Mouse (Mus musculus) limb, embryonic 11.5 days (tissue): Measurements from ENCODE around the gene Lrp5. TPM values are rescaled to one million over a fixed set of nuclear protein-coding genes. Genes with fewer than 3 reads are reported as not detected.

ENCODE experiments used
- ATAC-seq: fragments of 200-750 bp; cut with Nextera tagmentation; 2 replicates; pipeline ENCODE4 v1.8.0; 2017; ENCODE audit warnings: low read depth; ENCODE audit not compliant: insufficient number of reproducible peaks, low FRiP score, low TSS enrichment
- DNase-seq: peaks from one replicate; pipeline ENCODE4 v3.0.0-alpha.2; 2015; ENCODE audit warnings: low spot score
- H3K27ac ChIP-seq: fragments of 300-500 bp; sonication (generic); replicated peaks from 2 replicates; pipeline ENCODE4 v1.5.1; 2014; ENCODE audit warnings: low read depth, mild to moderate bottlenecking, low read length
- H3K27me3 ChIP-seq: fragments of 300-500 bp; sonication (generic); 2 replicates; pipeline ENCODE4 v1.6.1; 2014; ENCODE audit warnings: mild to moderate bottlenecking, low read length, mixed read lengths; ENCODE audit not compliant: control insufficient read depth, insufficient read depth
- H3K36me3 ChIP-seq: fragments of 300-500 bp; sonication (generic); 2 replicates; pipeline ENCODE4 v1.6.1; 2014; ENCODE audit warnings: mild to moderate bottlenecking, low read length, moderate library complexity, mixed read lengths; ENCODE audit not compliant: control insufficient read depth, insufficient read depth
- H3K4me1 ChIP-seq: fragments of 300-500 bp; sonication (generic); 2 replicates; pipeline ENCODE4 v1.6.1; 2014; ENCODE audit warnings: low read length, mixed read lengths; ENCODE audit not compliant: control insufficient read depth, insufficient read depth
- H3K4me2 ChIP-seq: fragments of 300-500 bp; sonication (generic); 2 replicates; pipeline ENCODE4 v1.6.1; 2014; ENCODE audit warnings: low read depth, mild to moderate bottlenecking, moderate library complexity; ENCODE audit not compliant: severe bottlenecking
- H3K4me3 ChIP-seq: fragments of 300-500 bp; sonication (generic); 2 replicates; pipeline ENCODE4 v1.5.1; 2014; ENCODE audit warnings: low read depth, low read length
- H3K9ac ChIP-seq: fragments of 300-500 bp; sonication (generic); 2 replicates; pipeline ENCODE4 v1.6.1; 2014; ENCODE audit warnings: mild to moderate bottlenecking, low read length
- H3K9me3 ChIP-seq: fragments of 300-500 bp; sonication (generic); 2 replicates; pipeline ENCODE4 v1.6.1; 2016; ENCODE audit warnings: low read length; ENCODE audit not compliant: control insufficient read depth
- WGBS: fragments of 180-500 bp; shearing (Covaris S2); extraction: QIAGEN DNeasy Blood & Tissue Kit; methylation state at CpG from one replicate; pipeline ENCODE4 v1.1.7; 2014; 5-methylcytosine and 5-hydroxymethylcytosine counted together
- polyA plus RNA-seq: library from polyadenylated mRNA; unstranded; fragments of >200 nt; fragmentation: Nextera tagmentation; extraction: Ambion mirVana; gene quantifications from 2 replicates; pipeline ENCODE4 v1.2.1, GENCODE M21; 2014

Lrp5 gene
- polyA plus RNA-seq, 1 experiment from 2014 or later, result 7.9 TPM

DNA sequence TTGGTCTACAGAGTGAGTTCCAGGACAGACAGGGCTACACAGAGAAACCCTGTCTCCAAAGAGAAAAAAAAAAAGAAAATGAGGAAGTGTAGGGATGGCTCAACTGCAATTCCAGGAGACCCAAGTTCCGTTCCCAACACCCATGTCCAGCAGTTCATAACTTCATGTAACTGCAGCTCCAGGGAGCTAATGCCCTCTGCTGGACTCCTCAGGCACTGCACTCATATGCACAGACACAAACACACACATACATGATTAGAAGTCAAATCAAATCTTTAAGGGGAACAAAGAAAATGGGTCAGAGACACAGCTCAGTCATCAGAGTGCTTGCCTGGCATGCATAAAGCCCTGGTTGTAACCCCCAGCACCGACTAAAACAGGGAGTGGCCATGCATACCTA lies 13.2 kb downstream of the Lrp5 start:
- H3K4me3 ChIP-seq, result no peak overlapping the region
- peaks cover 8% of the 10 kb centered on the region; the same call in 1 of the 2 replicates for H3K36me3 ChIP-seq
- H3K27ac ChIP-seq, result no peak overlapping the region
- no peaks in the 10 kb centered on the region for H3K27me3 ChIP-seq
- no peak for ATAC-seq
- H3K4me1 ChIP-seq, result peaks cover 22% of the 10 kb centered on the region; the same call in 1 of the 2 replicates
- DNase-seq, result no peak
- H3K4me2 ChIP-seq, result no peak overlapping the region
- WGBS, result 92% methylated on average over 2 of the region's 2 CpGs
- 0 out of 2 replicates have a peak, but pooled peaks cover 3% of the 10 kb centered on the region for H3K9me3 ChIP-seq
- H3K9ac ChIP-seq, result no peak overlapping the region

DNA sequence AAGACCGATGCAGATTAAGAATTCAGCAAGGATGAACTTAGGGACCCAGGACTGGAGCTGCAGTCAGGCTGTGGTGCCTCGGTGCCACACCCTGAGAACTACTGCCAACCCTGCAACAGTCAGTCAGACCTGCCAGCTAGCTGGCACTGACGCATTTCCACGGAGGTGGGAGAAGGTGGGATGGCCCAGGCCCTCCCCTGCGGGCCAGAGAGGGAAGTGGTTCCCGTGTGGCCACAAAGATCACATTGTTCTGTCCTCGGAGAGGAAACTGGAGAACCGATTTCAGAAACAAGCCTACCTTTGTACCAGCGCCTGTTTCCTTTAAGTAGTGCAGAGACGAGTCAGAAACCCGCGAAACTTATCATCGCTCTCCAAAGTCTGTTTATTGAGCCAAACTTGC lies 17.3 kb downstream of the Lrp5 start:
- no peak for ATAC-seq
- Histone ChIP-seq H3K27me3 (no peaks in the 10 kb centered on the region), H3K4me1 (peaks cover 46% of the 10 kb centered on the region), H3K27ac (peak overlapping the region; percentile 71), H3K9me3 (0 out of 2 replicates have a peak, but pooled peaks cover 3% of the 10 kb centered on the region), H3K9ac (no peak overlapping the region), H3K4me3 (no peak overlapping the region), H3K36me3 (0 out of 2 replicates have a peak, but pooled peaks cover 4% of the 10 kb centered on the region), H3K4me2 (no peak overlapping the region)
- peak; percentile 41 for DNase-seq
- WGBS, result 68% methylated on average over 13 of the region's 13 CpGs

DNA sequence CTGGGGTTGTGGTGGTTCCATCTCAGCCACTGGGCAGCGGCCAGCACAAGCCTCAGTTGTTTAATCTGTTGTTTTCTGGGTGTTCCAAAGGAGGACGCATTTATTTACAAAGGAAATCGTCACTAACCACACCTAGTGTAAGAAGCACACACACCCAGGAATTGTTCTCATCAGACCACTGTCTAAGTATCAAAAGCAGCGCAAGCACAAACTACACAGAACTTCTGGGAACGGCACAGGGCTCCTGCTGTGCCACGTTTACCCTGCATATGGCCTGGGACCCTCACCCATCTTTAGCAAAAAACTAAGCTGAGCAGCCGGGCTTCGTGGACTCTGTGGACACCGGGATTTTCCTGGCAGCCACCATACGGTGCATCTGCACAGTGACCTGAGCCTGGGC lies 17.8 kb downstream of the Lrp5 start:
- Histone ChIP-seq H3K9ac (no peak overlapping the region), H3K4me2 (no peak overlapping the region), H3K4me1 (peaks cover 46% of the 10 kb centered on the region)

DNA sequence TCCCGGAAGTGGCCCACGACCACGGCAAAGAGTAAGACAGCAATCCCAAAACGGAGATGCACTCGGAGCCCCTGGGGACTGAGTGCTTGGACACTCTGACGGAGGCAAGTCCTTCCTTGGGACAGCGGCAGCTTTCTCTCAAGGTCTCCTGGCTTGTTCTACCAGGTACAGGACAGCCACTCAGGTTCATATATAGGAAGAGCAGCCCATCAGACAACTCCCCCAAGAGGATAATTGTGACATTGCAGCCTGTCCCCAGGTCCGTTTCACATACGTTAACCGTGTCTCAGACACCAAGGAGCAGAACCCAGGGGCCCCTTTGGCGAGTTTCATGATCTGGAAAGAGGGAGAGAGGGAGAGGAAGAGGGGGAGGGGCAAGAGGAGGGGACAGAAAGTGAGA lies 18.4 kb downstream of the Lrp5 start:
- H3K36me3 ChIP-seq, result 0 out of 2 replicates have a peak, but pooled peaks cover 1% of the 10 kb centered on the region
- no peak for ATAC-seq
- H3K4me2 ChIP-seq, result no peak overlapping the region
- H3K9ac ChIP-seq, result no peak overlapping the region
- no peak for DNase-seq
- H3K4me3 ChIP-seq, result no peak overlapping the region
- peaks cover 46% of the 10 kb centered on the region for H3K4me1 ChIP-seq
- 0 out of 2 replicates have a peak, but pooled peaks cover 3% of the 10 kb centered on the region for H3K9me3 ChIP-seq
- no peak overlapping the region for H3K27ac ChIP-seq
- WGBS, result 80% methylated on average over 11 of the region's 11 CpGs
- no peaks in the 10 kb centered on the region for H3K27me3 ChIP-seq

More for the DNA sequence above, 17.8 kb downstream of the Lrp5 start:
- Histone ChIP-seq H3K4me3 (no peak overlapping the region), H3K27me3 (no peaks in the 10 kb centered on the region), H3K36me3 (0 out of 2 replicates have a peak, but pooled peaks cover 4% of the 10 kb centered on the region), H3K9me3 (0 out of 2 replicates have a peak, but pooled peaks cover 3% of the 10 kb centered on the region), H3K27ac (no peak overlapping the region)
- 85% methylated on average over 10 of the region's 10 CpGs for WGBS
- no peak for DNase-seq
- ATAC-seq, result no peak

DNA sequence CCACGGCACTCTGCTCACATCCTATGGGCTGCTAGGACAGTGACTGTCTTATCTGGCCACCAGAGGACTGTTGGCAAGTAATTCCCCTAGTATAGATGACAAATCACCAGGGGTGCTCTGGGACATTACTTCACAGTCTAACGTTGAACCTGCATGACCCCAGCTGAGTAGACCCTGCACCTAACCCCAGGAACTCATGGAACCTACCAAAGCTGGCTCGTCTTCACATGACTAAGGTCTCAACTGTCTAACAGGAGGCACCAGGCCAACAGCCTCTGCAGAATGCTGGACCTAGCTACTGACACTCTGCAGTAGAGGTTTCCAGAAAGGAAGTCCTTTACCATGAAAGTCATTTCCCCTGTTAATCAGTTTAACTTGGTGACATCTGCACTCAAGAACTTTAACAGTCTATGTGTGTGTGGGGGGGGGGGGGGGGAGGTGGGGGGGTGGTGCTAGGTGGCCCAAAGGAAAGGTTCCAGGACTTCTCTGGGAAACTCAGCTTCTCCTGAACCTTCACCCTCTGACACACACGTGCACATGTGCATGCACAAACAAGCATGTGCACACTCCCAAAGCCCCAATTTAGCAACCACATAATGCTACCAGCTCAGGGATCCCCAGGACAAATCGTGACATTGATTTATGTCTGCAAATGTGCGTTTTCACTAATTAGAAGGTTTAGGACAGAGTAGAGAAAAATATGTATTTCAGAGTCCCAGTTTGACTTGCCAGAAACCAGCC lies 19.0 kb downstream of the Lrp5 start:
- DNase-seq (no peak), ATAC-seq (no peak)
- Histone ChIP-seq H3K27me3 (no peaks in the 10 kb centered on the region), H3K4me2 (no peak overlapping the region), H3K4me1 (peaks cover 46% of the 10 kb centered on the region), H3K36me3 (no peaks in the 10 kb centered on the region), H3K4me3 (no peak overlapping the region), H3K27ac (no peak overlapping the region), H3K9me3 (0 out of 2 replicates have a peak, but pooled peaks cover under 1% of the 10 kb centered on the region), H3K9ac (no peak overlapping the region)
- 76% methylated on average over 6 of the region's 6 CpGs for WGBS

DNA sequence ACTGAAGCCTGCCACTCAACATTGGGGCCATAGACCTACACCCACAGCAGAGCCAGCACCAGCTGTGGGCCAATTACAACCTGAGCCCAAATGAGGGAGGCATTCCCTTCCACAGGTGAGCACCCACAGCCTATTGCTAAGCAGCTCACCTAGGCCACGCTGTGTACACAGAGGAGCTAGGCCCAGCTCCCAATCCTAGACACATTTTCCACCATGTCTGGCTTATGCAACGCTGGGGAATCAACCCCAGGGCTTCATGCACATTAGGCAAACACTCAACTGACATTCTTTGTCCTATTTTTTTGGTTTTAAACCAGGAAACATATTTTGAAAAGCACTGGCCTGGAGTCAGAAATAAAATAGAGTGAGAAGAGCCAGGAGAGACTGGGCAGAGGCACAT lies 19.7 kb downstream of the Lrp5 start:
- Histone ChIP-seq H3K27me3 (no peaks in the 10 kb centered on the region), H3K27ac (no peak overlapping the region), H3K9ac (no peak overlapping the region), H3K36me3 (no peaks in the 10 kb centered on the region), H3K4me1 (peaks cover 46% of the 10 kb centered on the region), H3K4me3 (no peak overlapping the region), H3K4me2 (no peak overlapping the region), H3K9me3 (no peaks in the 10 kb centered on the region)
- ATAC-seq (no peak), DNase-seq (no peak)
- WGBS, result 94% methylated on average over 2 of the region's 2 CpGs

DNA sequence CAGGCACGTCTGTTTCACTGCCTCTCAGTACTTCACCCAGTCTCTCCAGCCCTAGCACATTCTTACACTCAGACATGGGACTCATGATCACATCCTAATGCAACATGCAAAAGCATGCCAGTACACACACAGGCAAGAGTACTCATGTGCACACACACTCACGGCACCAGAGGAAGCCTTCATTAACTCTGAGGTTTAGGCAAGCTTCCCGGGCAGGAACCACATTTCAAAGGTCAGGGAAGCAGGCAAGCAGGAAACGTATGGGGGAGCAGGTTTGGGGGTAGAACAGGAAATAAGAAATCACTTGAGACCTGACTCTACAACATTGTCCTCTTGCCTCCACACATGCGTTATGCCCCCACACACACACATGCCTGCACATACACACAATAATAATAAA lies 20.9 kb downstream of the Lrp5 start:
- H3K4me1 ChIP-seq, result peaks cover 46% of the 10 kb centered on the region
- 0 out of 2 replicates have a peak overlapping the region, but pooled peaks have one; percentile 1 for H3K27ac ChIP-seq
- no peaks in the 10 kb centered on the region for H3K27me3 ChIP-seq
- no peak overlapping the region for H3K4me3 ChIP-seq
- no peaks in the 10 kb centered on the region for H3K9me3 ChIP-seq
- no peak overlapping the region for H3K4me2 ChIP-seq
- WGBS, result 31% methylated on average over 5 of the region's 5 CpGs
- DNase-seq, result peak; percentile 34
- no peaks in the 10 kb centered on the region for H3K36me3 ChIP-seq
- ATAC-seq, result no peak
- no peak overlapping the region for H3K9ac ChIP-seq

DNA sequence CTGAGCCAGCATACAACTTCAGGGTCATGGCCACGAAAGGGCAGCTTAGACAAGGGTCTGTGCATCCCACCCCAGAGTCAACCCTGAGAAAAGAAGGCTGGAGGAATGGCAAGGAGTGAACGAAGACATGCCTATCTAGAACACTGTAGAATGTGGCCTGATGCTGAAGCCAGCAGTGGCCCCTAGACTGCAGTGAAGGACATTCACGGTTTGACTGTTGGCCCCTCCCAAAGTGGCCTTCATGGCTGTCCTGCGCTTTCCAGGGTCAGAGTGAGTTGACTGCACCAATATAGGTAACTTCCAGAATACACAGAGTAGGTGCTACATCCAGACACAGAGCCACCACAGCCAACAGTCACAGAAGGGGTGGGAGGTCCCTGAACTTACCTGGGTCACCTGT lies 28.4 kb downstream of the Lrp5 start:
- ATAC-seq (no peak), DNase-seq (no peak)
- no peaks in the 10 kb centered on the region for H3K4me1 ChIP-seq
- H3K36me3 ChIP-seq, result peaks cover 24% of the 10 kb centered on the region
- 95% methylated on average over 4 of the region's 4 CpGs for WGBS
- no peak overlapping the region for H3K4me2 ChIP-seq
- no peaks in the 10 kb centered on the region; the same call in 1 of the 2 replicates for H3K9me3 ChIP-seq
- H3K4me3 ChIP-seq, result no peak overlapping the region
- H3K27me3 ChIP-seq, result no peaks in the 10 kb centered on the region
- no peak overlapping the region for H3K9ac ChIP-seq
- no peak overlapping the region for H3K27ac ChIP-seq
